7 mouse cellular contexts compared by ENCODE assay signal in the genomic region with DNA sequence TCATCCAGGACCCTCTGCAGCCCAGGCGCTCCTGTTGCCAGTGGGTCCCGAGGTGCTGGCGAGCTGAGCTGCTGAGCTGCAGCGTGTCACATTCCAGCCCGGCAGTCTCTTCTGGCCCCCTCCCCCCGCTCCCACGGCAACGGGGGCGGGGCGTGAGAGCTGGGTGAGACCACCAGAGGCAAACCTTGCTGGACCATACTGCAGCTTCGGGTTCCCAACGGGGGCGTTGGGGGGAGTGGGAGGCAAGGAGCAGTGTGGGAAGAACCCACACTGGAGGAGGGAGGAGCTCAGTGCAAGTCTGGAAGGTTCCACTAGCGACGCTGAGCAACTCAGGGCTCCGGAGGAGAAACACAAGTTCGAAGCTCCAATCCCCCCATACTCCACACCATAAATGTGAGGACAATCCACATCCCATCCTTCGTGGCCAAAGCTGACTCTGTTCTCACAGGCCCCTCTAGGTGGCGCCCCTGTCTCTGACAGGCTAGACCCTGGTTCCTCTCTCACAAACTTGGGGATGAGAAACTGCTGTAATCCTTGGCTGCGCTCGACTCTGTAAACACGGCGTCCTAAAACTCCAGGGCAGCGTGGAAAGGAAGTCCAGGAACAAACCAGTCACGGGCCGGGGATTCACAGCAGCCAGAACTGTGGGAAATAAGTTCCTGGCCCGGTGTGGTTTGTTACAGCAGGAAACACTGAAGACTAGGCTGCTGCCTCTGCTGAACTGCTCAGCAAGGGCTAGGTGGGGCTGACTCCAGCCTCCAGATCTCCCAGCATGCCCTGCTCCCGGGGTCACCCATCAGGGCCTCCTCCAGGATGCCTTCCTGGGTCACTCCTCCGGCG. TPM values are rescaled to one million over a fixed set of nuclear protein-coding genes. Genes with fewer than 3 reads are reported as not detected.
A peak's percentile ranks its signal among the peaks of the same experiment; 100 is the strongest.
DNase-seq lines count a peak whose midpoint lies in the region; ATAC-seq and TF ChIP-seq lines count a peak whose summit lies in the region.

No protein-coding gene starts in this region.

- peak; percentile 50 for TF ChIP-seq POLR2A in embryonic fibroblast, embryonic 13.5 days (IDR thresholded peaks at IDR 0.05; ENCODE audit: low read depth, low read length)
- TF ChIP-seq POLR2A in limb, embryonic 14.5 days (IDR thresholded peaks at IDR 0.05; ENCODE audit: borderline replicate concordance, extremely low read depth, insufficient read depth, insufficient read length), result peak; percentile 48; the same call in 1 of the 2 replicates

- WGBS in kidney, embryonic 14.5 days, result 2% methylated on average over 30 of the region's 30 CpGs
- 2% methylated on average over 25 of the region's 30 CpGs for WGBS in limb, embryonic 14.5 days
- 1% methylated on average over 26 of the region's 30 CpGs for WGBS in midbrain, embryonic 16.5 days

- peak overlapping the region; percentile 75 for H3K27ac ChIP-seq in embryonic fibroblast, embryonic 13.5 days (ENCODE audit: insufficient read depth, low read length)
- peak overlapping the region; percentile 88 for H3K27ac ChIP-seq in kidney, embryonic 14.5 days (ENCODE audit: low read depth, low read length)
- H3K27ac ChIP-seq in limb, embryonic 14.5 days (replicated peaks; ENCODE audit: low read depth, low read length), result peak overlapping the region; percentile 83
- peak overlapping the region; percentile 64 for H3K27ac ChIP-seq in midbrain, embryonic 16.5 days (ENCODE audit: low read length)

- no peaks in the 10 kb centered on the region for H3K9me3 ChIP-seq in kidney, embryonic 14.5 days (ENCODE audit: control insufficient read depth, low read length)
- H3K9me3 ChIP-seq in limb, embryonic 14.5 days (ENCODE audit: control insufficient read depth, low read length), result no peaks in the 10 kb centered on the region
- H3K9me3 ChIP-seq in midbrain, embryonic 16.5 days (replicated peaks; ENCODE audit: control insufficient read depth, low read length, poor library complexity, severe bottlenecking), result no peaks in the 10 kb centered on the region

- peak; percentile 89 for DNase-seq in brain, adult 2 months (ENCODE audit: low read depth, low spot score)
- peak; percentile 94 to 95 for DNase-seq in heart, adult 9 months (ENCODE audit: low spot score in 2 of 2)
- peak; percentile 93 for DNase-seq in limb, embryonic 14.5 days (ENCODE audit: low spot score)
- peak; percentile 42 to 80 for DNase-seq in spleen, postnatal 10 days (ENCODE audit: low spot score in 2 of 2)

- H3K9ac ChIP-seq in kidney, embryonic 14.5 days (ENCODE audit: low read depth, low read length), result peak overlapping the region; percentile 36
- peak overlapping the region; percentile 49 for H3K9ac ChIP-seq in limb, embryonic 14.5 days (ENCODE audit: low read depth, low read length, severe bottlenecking)
- peak overlapping the region; percentile 62 for H3K9ac ChIP-seq in midbrain, embryonic 16.5 days (ENCODE audit: low read depth, low read length)

- no peaks in the 10 kb centered on the region for H3K27me3 ChIP-seq in kidney, embryonic 14.5 days (ENCODE audit: control insufficient read depth, insufficient read depth, low read length)
- no peaks in the 10 kb centered on the region for H3K27me3 ChIP-seq in limb, embryonic 14.5 days (ENCODE audit: control insufficient read depth, insufficient read depth, low read length)
- H3K27me3 ChIP-seq in midbrain, embryonic 16.5 days (ENCODE audit: control insufficient read depth, insufficient read depth, low read depth, low read length), result no peaks in the 10 kb centered on the region

- no peaks in the 10 kb centered on the region for H3K4me1 ChIP-seq in embryonic fibroblast, embryonic 13.5 days (ENCODE audit: control insufficient read depth, insufficient read depth, low read length)
- 0 out of 2 replicates have a peak, but pooled peaks cover 13% of the 10 kb centered on the region for H3K4me1 ChIP-seq in kidney, embryonic 14.5 days (ENCODE audit: control insufficient read depth, insufficient read depth, low read length)
- peaks cover 10% of the 10 kb centered on the region for H3K4me1 ChIP-seq in limb, embryonic 14.5 days (ENCODE audit: control insufficient read depth, insufficient read depth, low read length)
- H3K4me1 ChIP-seq in midbrain, embryonic 16.5 days (ENCODE audit: control insufficient read depth, insufficient read depth, low read length), result peaks cover 10% of the 10 kb centered on the region

- no peak overlapping the region for H3K4me3 ChIP-seq in embryonic fibroblast, embryonic 13.5 days (ENCODE audit: insufficient read depth, low read length)
- peak overlapping the region; percentile 33 for H3K4me3 ChIP-seq in kidney, embryonic 14.5 days (ENCODE audit: low read length)
- peak overlapping the region; percentile 25 for H3K4me3 ChIP-seq in limb, embryonic 14.5 days (replicated peaks; ENCODE audit: low read length)
- peak overlapping the region; percentile 26 for H3K4me3 ChIP-seq in midbrain, embryonic 16.5 days (ENCODE audit: low read depth, low read length)

- peaks cover 8% of the 10 kb centered on the region for H3K36me3 ChIP-seq in kidney, embryonic 14.5 days (ENCODE audit: control insufficient read depth, insufficient read depth, low read length)
- H3K36me3 ChIP-seq in limb, embryonic 14.5 days (ENCODE audit: control insufficient read depth, insufficient read depth, low read length), result no peaks in the 10 kb centered on the region
- H3K36me3 ChIP-seq in midbrain, embryonic 16.5 days (ENCODE audit: control insufficient read depth, insufficient read depth, low read length), result no peaks in the 10 kb centered on the region

- peak; percentile 63; the same call in 1 of the 2 replicates for TF ChIP-seq CTCF in embryonic fibroblast, embryonic 13.5 days (IDR thresholded peaks at IDR 0.05; ENCODE audit: borderline replicate concordance, insufficient read depth, low read length)

- ATAC-seq in kidney, embryonic 14.5 days (ENCODE audit: low FRiP score, low TSS enrichment), result peak; percentile 74
- peak; percentile 82 for ATAC-seq in limb, embryonic 14.5 days (ENCODE audit: low FRiP score, low read depth)
- peak; percentile 85 for ATAC-seq in midbrain, embryonic 16.5 days

- H3K4me2 ChIP-seq in kidney, embryonic 14.5 days (replicated peaks; ENCODE audit: low read depth, low read length), result peak overlapping the region; percentile 49
- peak overlapping the region; percentile 54 for H3K4me2 ChIP-seq in limb, embryonic 14.5 days (replicated peaks; ENCODE audit: low read depth, low read length, severe bottlenecking)
- peak overlapping the region; percentile 52 for H3K4me2 ChIP-seq in midbrain, embryonic 16.5 days (ENCODE audit: low read length)

RNA-seq across cellular contexts. Expression of gene 2900026A02Rik, which starts 41.0 kb away (rescaled TPM):
- polyA plus RNA-seq in embryonic fibroblast, embryonic 13.5 days (2011; ENCODE audit: insufficient read length, low read depth, missing spikeins), result 29.0 and 38.4 TPM in 2 replicates
- 3.9 and 5.4 TPM in 2 replicates for polyA plus RNA-seq in kidney, embryonic 14.5 days (2014; fragmentation: Nextera tagmentation; extraction: Ambion mirVana)
- polyA plus RNA-seq in limb, embryonic 14.5 days (2012; rRNA removed), result 13.6 and 14.5 TPM in 2 replicates
- 7.0 and 7.1 TPM in 2 replicates for polyA plus RNA-seq in limb, embryonic 14.5 days (2014; fragmentation: Nextera tagmentation; extraction: Ambion mirVana)
- polyA plus RNA-seq in midbrain, embryonic 16.5 days (2015; fragmentation: Nextera tagmentation; extraction: Ambion mirVana), result 3.8 and 4.2 TPM in 2 replicates

RNA-seq across cellular contexts. Expression of gene Tmem211, which starts 46.6 kb away (rescaled TPM):
- not detected in 2 replicates for polyA plus RNA-seq in embryonic fibroblast, embryonic 13.5 days (2011; ENCODE audit: insufficient read length, low read depth, missing spikeins)
- polyA plus RNA-seq in kidney, embryonic 14.5 days (2014; fragmentation: Nextera tagmentation; extraction: Ambion mirVana), result 0.15 and 0.31 TPM in 2 replicates
- 0.09 and 0.18 TPM in 2 replicates for polyA plus RNA-seq in limb, embryonic 14.5 days (2012; rRNA removed)
- not detected in 2 replicates for polyA plus RNA-seq in limb, embryonic 14.5 days (2014; fragmentation: Nextera tagmentation; extraction: Ambion mirVana)
- polyA plus RNA-seq in midbrain, embryonic 16.5 days (2015; fragmentation: Nextera tagmentation; extraction: Ambion mirVana), result not detected in 2 replicates
